Mouse (Mus musculus): ENCODE measurements around the gene Gsta4. TPM values are rescaled to one million over a fixed set of nuclear protein-coding genes. Genes with fewer than 3 reads are reported as not detected.
"Not testable (repeated sequence)": the region's sequence is repeated elsewhere in the genome, so short reads cannot be mapped to it uniquely, and the experiment has no call there.

Gene Gsta4
- polyA plus RNA-seq, 1 experiment, result 22.8 TPM

DNA sequence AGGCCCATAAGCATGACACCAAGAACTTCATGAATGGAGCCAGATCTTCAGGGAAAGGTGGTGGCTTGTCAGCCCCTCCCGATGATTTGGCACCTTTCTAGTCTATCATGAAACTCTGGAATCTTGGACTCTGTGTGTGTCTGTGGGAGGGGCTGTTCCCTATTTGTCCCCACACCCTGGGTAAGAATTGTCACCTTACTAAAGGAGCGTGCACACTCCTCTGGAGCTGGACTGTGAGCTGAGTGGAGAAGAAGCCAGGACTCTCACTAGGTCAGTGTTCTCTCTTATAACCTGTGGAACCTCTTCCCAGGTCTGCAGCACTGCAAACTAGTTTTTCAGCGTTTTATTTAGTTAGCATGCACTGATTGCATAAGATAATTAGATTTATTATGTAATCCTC, 47.9 kb downstream of the Gsta4 start, which contains the start of gene Gsta1:
TSS of gene Gsta1 (plus strand) at position 196 of the 400 bp plus-strand sequence.
- not testable (repeated sequence) for DNase-seq (ENCODE audit: low read depth)

DNA sequence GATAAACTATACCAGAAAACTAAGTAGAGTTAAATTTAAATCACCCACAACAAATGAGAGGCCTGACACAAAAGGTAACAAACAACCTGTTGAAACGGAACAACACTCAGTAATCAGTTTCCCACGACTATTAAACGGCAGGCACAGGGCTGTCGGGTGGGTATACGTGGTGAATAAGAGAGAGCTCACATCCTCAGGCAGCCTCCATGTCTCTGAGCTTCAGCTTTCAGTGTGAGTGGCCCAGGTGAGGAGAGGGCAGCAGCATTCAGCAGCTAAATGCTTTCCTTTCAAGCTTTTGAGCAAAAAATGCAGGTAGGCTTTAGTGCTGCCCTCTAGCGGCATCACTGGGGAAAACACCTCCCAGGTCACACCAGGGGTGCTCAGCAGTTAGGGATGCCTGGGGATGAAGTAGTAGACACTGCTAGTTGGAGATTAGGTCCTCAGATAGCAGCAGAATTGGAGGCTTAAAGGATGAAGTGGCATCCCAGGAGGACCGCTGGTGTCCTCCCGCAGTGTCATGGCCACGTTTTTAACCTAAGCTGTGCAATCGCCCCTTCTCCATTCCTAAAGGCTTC, 50.6 kb downstream of the Gsta4 start:
- DNase-seq (ENCODE audit: low read depth), result not testable (repeated sequence)

DNA sequence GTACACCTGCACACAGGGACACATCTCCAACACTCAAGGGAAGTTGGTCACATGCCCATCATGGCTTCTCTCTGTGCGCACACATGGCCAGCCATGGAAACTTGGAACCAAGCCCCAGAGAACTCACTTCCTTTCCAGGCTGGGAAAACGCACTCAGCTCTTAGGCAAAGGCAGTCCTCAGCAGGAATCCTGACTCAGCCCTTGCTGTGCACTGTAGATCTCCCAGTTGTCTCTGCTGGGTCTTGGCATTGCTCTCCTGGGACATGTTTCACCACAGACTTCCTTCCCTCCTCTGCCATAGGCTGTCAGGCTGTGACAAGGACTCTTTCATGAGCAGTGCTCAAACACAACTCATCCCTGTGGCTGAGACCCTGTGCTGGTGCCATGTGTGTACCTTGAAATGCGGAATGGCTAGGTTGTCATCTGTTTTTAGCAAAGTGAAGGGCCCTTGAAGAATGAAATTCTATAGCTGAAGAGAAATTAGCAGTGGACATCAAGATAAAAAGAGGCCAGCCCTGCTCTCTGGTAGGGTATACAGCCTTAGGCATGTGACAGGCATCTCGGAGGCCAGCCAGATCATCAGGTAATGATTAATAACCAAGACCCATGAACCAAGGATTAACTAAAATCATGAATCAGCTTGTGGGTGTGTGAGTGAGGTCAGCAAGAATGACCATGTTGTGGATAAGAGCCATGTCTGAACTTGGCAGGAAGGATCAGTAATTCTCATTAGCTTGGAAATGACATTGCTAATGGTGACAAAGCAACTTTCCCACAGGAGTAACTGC, 73.3 kb downstream of the Gsta4 start:
- DNase-seq (ENCODE audit: low read depth), result not testable (repeated sequence)

DNA sequence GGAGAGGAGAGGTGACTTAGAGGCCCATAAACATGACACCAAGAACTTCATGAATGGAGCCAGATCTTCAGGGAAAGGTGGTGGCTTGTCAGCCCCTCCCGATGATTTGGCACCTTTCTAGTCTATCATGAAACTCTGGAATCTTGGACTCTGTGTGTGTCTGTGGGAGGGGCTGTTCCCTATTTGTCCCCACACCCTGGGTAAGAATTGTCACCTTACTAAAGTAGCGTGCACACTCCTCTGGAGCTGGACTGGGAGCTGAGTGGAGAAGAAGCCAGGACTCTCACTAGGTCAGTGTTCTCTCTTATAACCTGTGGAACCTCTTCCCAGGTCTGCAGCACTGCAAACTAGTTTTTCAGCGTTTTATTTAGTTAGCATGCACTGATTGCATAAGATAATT, 74.3 kb downstream of the Gsta4 start, which contains the start of gene Gm3776:
TSS of gene Gm3776 (plus strand) at position 216 of the 400 bp plus-strand sequence.
- not testable (repeated sequence) for DNase-seq (ENCODE audit: low read depth)

Other genes with a start within 250 kb of the Gsta4 start
- not detected in 2 replicates for gene Gcm1, start 130.8 kb upstream of the Gsta4 start, polyA plus RNA-seq (2012; rRNA removed)
- gene Fbxo9, start 73.7 kb upstream of the Gsta4 start, polyA plus RNA-seq (2012; rRNA removed), result 76.2 and 92.5 TPM in 2 replicates
- 16.0 and 17.3 TPM in 2 replicates for gene Ick, start 73.6 kb upstream of the Gsta4 start, polyA plus RNA-seq (2012; rRNA removed)
- not detected in 2 replicates for gene Gsta1, start 47.9 kb downstream of the Gsta4 start, polyA plus RNA-seq (2012; rRNA removed)
- 0.34 TPM in 1 of 2 replicates, not detected in the other for gene Gm3776, start 74.4 kb downstream of the Gsta4 start, polyA plus RNA-seq (2012; rRNA removed)
- gene Gm10639, start 107.1 kb downstream of the Gsta4 start, polyA plus RNA-seq (2012; rRNA removed), result not detected in 2 replicates
- gene Omt2a, start 132.0 kb downstream of the Gsta4 start, polyA plus RNA-seq (2012; rRNA removed), result not detected in 2 replicates
- gene Omt2b, start 144.8 kb downstream of the Gsta4 start, polyA plus RNA-seq (2012; rRNA removed), result not detected in 2 replicates
- gene Gsta2, start 173.0 kb downstream of the Gsta4 start, polyA plus RNA-seq (2012; rRNA removed), result 1.9 and 2.5 TPM in 2 replicates
- not detected in 2 replicates for gene Dppa5a, start 185.4 kb downstream of the Gsta4 start, polyA plus RNA-seq (2012; rRNA removed)
- gene Ooep, start 196.0 kb downstream of the Gsta4 start, polyA plus RNA-seq (2012; rRNA removed), result not detected in 2 replicates
- 0.11 TPM in 1 of 2 replicates, not detected in the other for gene Ddx43, start 213.0 kb downstream of the Gsta4 start, polyA plus RNA-seq (2012; rRNA removed)

Measured in gonadal fat pad, adult 2 months (tissue).